Mouse (Mus musculus) liver, embryonic 15.5 days (tissue): Measurements from ENCODE around the gene Ptpn1. TPM values are rescaled to one million over a fixed set of nuclear protein-coding genes. Genes with fewer than 3 reads are reported as not detected.
A peak's percentile ranks its signal among the peaks of the same experiment; 100 is the strongest.

Source experiments
- ATAC-seq: fragments of 200-750 bp; cut with Nextera tagmentation; 2 replicates; pipeline ENCODE4 v1.8.0; 2017; ENCODE audit warnings: moderate number of reproducible peaks, mild to moderate bottlenecking, moderate library complexity; ENCODE audit not compliant: insufficient read depth
- H3K27ac ChIP-seq: fragments of 300-500 bp; sonication (generic); replicated peaks from 2 replicates; pipeline ENCODE4 v1.5.1; 2015; ENCODE audit warnings: mild to moderate bottlenecking, inconsistent platforms
- H3K27me3 ChIP-seq: fragments of 300-500 bp; sonication (generic); 2 replicates; pipeline ENCODE4 v1.6.1; 2015; ENCODE audit warnings: mild to moderate bottlenecking, inconsistent platforms
- H3K36me3 ChIP-seq: fragments of 300-500 bp; sonication (generic); replicated peaks from 2 replicates; pipeline ENCODE4 v1.6.1; 2015; ENCODE audit warnings: moderate library complexity, mild to moderate bottlenecking, inconsistent platforms
- H3K4me1 ChIP-seq: fragments of 300-500 bp; sonication (generic); replicated peaks from 2 replicates; pipeline ENCODE4 v1.6.1; 2015; ENCODE audit warnings: inconsistent platforms
- H3K4me2 ChIP-seq: fragments of 300-500 bp; sonication (generic); 2 replicates; pipeline ENCODE4 v1.6.1; 2015; ENCODE audit warnings: moderate library complexity, mild to moderate bottlenecking, inconsistent platforms
- H3K4me3 ChIP-seq: fragments of 300-500 bp; sonication (generic); replicated peaks from 2 replicates; pipeline ENCODE4 v1.5.1; 2015; ENCODE audit warnings: mild to moderate bottlenecking, inconsistent platforms
- H3K9ac ChIP-seq: fragments of 300-500 bp; sonication (generic); 2 replicates; pipeline ENCODE4 v1.6.1; 2015; ENCODE audit warnings: moderate library complexity, mild to moderate bottlenecking, inconsistent platforms
- H3K9me3 ChIP-seq: fragments of 300-500 bp; sonication (generic); replicated peaks from 2 replicates; pipeline ENCODE4 v1.6.1; 2016; ENCODE audit warnings: inconsistent platforms
- whole genome bisulfite sequencing: fragments of 180-500 bp; shearing (Covaris S2); methylation state at CpG from one replicate; pipeline ENCODE4 v1.1.7; 2015; ENCODE audit warnings: mixed read lengths; ENCODE audit not compliant: insufficient replicate concordance; 5-methylcytosine and 5-hydroxymethylcytosine counted together
- polyA plus RNA-seq: library from polyadenylated mRNA; unstranded; fragments of >200 nt; fragmentation: Nextera tagmentation; extraction: Ambion mirVana; gene quantifications from 2 replicates; pipeline ENCODE4 v1.2.1, GENCODE M21; 2015

The Ptpn1 gene
- polyA plus RNA-seq, 1 experiment from 2014 or later: 31.1 TPM

DNA sequence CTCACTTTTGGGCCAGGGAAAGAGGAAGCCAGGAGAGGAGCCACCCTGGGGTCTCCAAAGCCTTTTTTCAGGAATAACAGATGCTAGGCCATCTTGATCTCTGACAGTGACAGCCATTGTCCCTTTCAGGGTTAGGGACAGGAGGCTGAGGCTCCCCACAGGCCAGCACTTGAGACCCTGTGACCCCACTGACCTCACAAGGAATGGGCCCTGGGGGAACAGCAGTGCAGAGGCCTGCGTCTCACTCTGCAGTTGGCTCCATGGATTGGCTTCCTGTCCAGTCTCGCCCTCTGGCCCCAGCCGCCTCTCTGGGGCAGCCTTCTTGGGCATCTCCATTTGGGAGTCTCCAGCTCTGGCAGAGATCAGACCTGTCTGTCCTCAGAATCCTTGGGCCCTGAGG lies 76.3 kb downstream of the Ptpn1 start:
- ATAC-seq: no peak
- Histone ChIP-seq H3K4me1 (peaks cover 24% of the 10 kb centered on the region), H3K9me3 (no peaks in the 10 kb centered on the region), H3K4me3 (no peak overlapping the region), H3K9ac (no peak overlapping the region), H3K36me3 (no peaks in the 10 kb centered on the region), H3K27me3 (no peaks in the 10 kb centered on the region), H3K27ac (no peak overlapping the region), H3K4me2 (no peak overlapping the region)
- WGBS: 82% methylated on average over 3 of the region's 3 CpGs

GRCm38 (mm10) chr2:168009936-168010668 lies 78.2 kb downstream of the Ptpn1 start, which contains the start of gene Ripor3:
Ripor3 (minus strand) TSS chr2:168010618.
- ATAC-seq: no peak
- H3K36me3 ChIP-seq: no peaks in the 10 kb centered on the region
- H3K9ac ChIP-seq: no peak within 1 kb of the TSS
- no peak within 1 kb of the TSS for H3K4me3 ChIP-seq
- H3K4me2 ChIP-seq: no peak within 1 kb of the TSS
- no peaks in the 10 kb centered on the region for H3K9me3 ChIP-seq
- peaks cover 24% of the 10 kb centered on the region for H3K4me1 ChIP-seq
- no peaks in the 10 kb centered on the region for H3K27me3 ChIP-seq
- 29% methylated on average over 9 of the region's 9 CpGs for WGBS
- no peak within 1 kb of the TSS for H3K27ac ChIP-seq

DNA sequence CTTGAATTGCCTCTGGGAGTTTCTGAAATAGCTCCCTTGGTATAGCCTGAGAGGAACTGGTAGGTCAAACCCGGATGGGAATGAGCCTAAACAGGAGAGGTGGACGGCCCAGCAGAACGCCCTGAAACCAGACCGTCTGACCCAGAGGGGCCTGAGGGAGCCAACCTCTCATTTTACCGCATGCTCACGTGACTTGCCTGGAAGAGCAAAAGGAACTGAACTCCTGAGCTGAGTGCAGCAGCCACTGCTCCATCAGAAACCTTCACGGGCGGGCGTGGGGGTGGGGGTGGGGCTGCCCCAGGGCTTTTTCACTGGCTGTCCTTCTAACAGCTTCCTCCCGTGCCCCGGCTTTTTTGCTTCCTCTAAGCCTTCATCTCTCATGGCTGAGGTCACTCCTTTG lies 79.0 kb downstream of the Ptpn1 start:
- no peak overlapping the region for H3K27ac ChIP-seq

DNA sequence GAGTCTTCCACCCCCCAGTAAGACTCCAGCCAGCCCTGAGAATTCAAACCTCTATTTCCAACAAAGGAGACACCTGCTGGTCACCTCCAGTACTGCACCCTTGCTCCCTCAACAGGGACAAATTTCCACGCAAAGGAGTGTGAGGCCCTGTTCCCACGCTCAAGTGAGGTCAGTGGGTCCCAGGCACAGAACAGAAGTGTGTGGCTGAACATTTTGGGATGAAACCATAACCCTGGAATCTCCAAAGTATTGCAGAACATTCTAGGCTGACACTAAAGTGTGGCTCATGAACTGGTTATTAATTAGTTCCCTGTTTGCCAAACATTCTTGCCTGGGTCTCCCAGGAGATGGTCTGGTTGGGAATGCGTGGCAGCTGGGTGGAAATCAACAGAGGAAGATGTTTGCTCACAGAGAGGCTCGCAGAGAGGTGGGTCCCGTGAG lies 85.1 kb downstream of the Ptpn1 start:
- no peaks in the 10 kb centered on the region for H3K36me3 ChIP-seq
- H3K27ac ChIP-seq: no peak overlapping the region
- H3K4me2 ChIP-seq: no peak overlapping the region
- WGBS: 31% methylated on average over 5 of the region's 5 CpGs
- no peak overlapping the region for H3K4me3 ChIP-seq
- H3K9ac ChIP-seq: no peak overlapping the region
- peaks cover 9% of the 10 kb centered on the region for H3K4me1 ChIP-seq
- ATAC-seq: no peak
- no peaks in the 10 kb centered on the region for H3K27me3 ChIP-seq
- no peaks in the 10 kb centered on the region for H3K9me3 ChIP-seq

More for the DNA sequence above, 79.0 kb downstream of the Ptpn1 start:
- H3K36me3 ChIP-seq: no peaks in the 10 kb centered on the region
- H3K4me2 ChIP-seq: no peak overlapping the region
- H3K4me3 ChIP-seq: no peak overlapping the region
- ATAC-seq: no peak
- no peak overlapping the region for H3K9ac ChIP-seq
- 14% methylated on average over 11 of the region's 11 CpGs for WGBS
- H3K9me3 ChIP-seq: no peaks in the 10 kb centered on the region
- peaks cover 19% of the 10 kb centered on the region for H3K4me1 ChIP-seq
- no peaks in the 10 kb centered on the region for H3K27me3 ChIP-seq

DNA sequence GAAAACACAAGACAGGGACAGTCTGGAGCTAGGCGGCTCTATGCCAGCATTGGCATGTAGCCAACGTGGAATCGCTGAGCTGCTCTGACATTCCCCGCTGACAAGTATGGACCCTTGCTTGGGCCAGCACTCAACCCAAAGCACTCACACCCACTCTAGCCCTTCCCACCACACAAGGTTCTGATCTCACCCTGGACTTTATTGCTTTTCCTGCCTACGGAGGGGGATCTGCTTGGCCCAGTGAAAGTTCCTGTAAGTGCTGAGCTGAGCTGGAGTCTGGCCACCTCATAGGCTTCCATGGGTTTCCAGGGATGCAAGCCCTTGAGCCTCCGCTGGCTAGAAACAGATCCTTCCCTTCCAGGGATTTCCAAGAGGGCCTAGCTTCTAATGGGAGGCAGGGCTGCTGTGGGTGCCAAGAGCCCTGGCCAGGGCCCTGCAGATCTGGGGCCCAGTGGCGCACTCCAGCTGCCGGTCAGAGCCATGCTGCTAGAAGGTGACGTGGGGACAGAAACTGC lies 87.4 kb downstream of the Ptpn1 start:
- Histone ChIP-seq H3K4me2 (no peak overlapping the region), H3K36me3 (no peaks in the 10 kb centered on the region), H3K9me3 (no peaks in the 10 kb centered on the region), H3K4me3 (no peak overlapping the region), H3K27ac (no peak overlapping the region), H3K27me3 (no peaks in the 10 kb centered on the region), H3K4me1 (peaks cover 9% of the 10 kb centered on the region), H3K9ac (no peak overlapping the region)
- 80% methylated on average over 9 of the region's 9 CpGs for WGBS
- ATAC-seq: 0 out of 2 replicates have a peak, but pooled peaks have one; percentile 10

GRCm38 (mm10) chr2:168023763-168024402 lies 92.0 kb downstream of the Ptpn1 start:
- WGBS: 12% methylated on average over 3 of the region's 3 CpGs
- no peaks in the 10 kb centered on the region; the same call in 1 of the 2 replicates for H3K4me1 ChIP-seq
- H3K4me3 ChIP-seq: no peak overlapping the region
- H3K9me3 ChIP-seq: no peaks in the 10 kb centered on the region
- no peak overlapping the region for H3K27ac ChIP-seq
- H3K4me2 ChIP-seq: no peak overlapping the region
- H3K27me3 ChIP-seq: no peaks in the 10 kb centered on the region
- no peak for ATAC-seq
- H3K9ac ChIP-seq: no peak overlapping the region
- H3K36me3 ChIP-seq: no peaks in the 10 kb centered on the region

DNA sequence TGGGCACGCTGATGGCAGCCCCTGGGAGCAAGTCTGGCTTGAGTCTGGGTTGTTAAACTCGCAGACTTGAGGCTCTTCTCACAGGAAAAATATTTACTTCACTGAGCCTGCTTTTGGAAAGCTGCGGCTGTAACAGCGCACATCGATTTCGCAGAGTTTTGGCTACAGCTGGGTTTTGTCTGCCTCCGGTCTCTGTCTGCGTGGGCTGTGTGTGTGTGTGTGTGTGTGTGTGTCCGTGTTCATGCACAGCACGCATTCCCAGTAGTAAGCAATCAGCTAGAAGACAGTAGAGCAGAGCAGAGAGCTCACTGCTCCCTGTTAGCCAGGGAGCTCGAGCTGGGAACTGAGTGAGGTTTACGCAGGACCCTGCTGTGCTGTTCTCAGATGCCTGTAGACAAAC lies 93.3 kb downstream of the Ptpn1 start:
- no peaks in the 10 kb centered on the region for H3K9me3 ChIP-seq
- H3K27ac ChIP-seq: no peak overlapping the region
- no peak overlapping the region for H3K9ac ChIP-seq
- ATAC-seq: no peak
- H3K4me1 ChIP-seq: no peaks in the 10 kb centered on the region; the same call in 1 of the 2 replicates
- no peak overlapping the region for H3K4me2 ChIP-seq
- H3K4me3 ChIP-seq: no peak overlapping the region
- H3K27me3 ChIP-seq: no peaks in the 10 kb centered on the region
- WGBS: 66% methylated on average over 12 of the region's 12 CpGs
- no peaks in the 10 kb centered on the region for H3K36me3 ChIP-seq

GRCm38 (mm10) chr2:168025882-168026281 lies 94.0 kb downstream of the Ptpn1 start:
- no peak overlapping the region for H3K27ac ChIP-seq

GRCm38 (mm10) chr2:168026467-168026866 lies 94.6 kb downstream of the Ptpn1 start:
- Histone ChIP-seq H3K27me3 (no peaks in the 10 kb centered on the region), H3K9ac (no peak overlapping the region), H3K27ac (no peak overlapping the region), H3K36me3 (no peaks in the 10 kb centered on the region), H3K9me3 (no peaks in the 10 kb centered on the region), H3K4me1 (no peaks in the 10 kb centered on the region; the same call in 1 of the 2 replicates), H3K4me3 (no peak overlapping the region), H3K4me2 (no peak overlapping the region)
- ATAC-seq: no peak
- 24% methylated on average over 3 of the region's 3 CpGs for WGBS

More at GRCm38 (mm10) chr2:168025882-168026281, 94.0 kb downstream of the Ptpn1 start:
- no peaks in the 10 kb centered on the region; the same call in 1 of the 2 replicates for H3K4me1 ChIP-seq
- H3K9me3 ChIP-seq: no peaks in the 10 kb centered on the region
- H3K36me3 ChIP-seq: no peaks in the 10 kb centered on the region
- no peak overlapping the region for H3K4me3 ChIP-seq
- no peak overlapping the region for H3K4me2 ChIP-seq
- H3K27me3 ChIP-seq: no peaks in the 10 kb centered on the region
- ATAC-seq: no peak
- H3K9ac ChIP-seq: no peak overlapping the region
- WGBS: 77% methylated on average over 8 of the region's 8 CpGs

DNA sequence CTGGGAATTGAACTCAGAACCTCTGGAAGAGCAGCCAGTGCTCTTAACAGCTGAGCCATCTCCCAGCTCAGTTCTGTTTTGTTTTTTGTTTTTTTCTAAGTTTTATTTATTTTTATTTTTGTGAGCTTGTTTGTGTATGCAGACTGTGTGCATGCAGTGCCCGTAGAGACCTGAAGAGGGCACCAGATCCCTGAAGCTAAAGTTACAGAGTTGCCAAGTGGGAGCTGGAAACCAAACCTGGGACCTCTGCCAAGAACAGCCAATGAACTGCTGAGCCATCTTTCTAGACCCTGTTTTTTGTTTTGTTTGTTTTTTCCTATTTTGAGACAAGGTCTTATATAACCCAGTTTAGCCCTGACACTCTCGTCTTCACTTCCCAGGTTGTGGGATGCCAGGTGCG lies 96.5 kb downstream of the Ptpn1 start:
- no peak overlapping the region for H3K4me2 ChIP-seq
- no peak for ATAC-seq
- 78% methylated on average over 3 of the region's 3 CpGs for WGBS
- H3K27ac ChIP-seq: no peak overlapping the region
- no peak overlapping the region for H3K4me3 ChIP-seq
- no peaks in the 10 kb centered on the region for H3K36me3 ChIP-seq
- H3K9me3 ChIP-seq: no peaks in the 10 kb centered on the region
- H3K4me1 ChIP-seq: no peaks in the 10 kb centered on the region; the same call in 1 of the 2 replicates
- H3K9ac ChIP-seq: no peak overlapping the region
- no peaks in the 10 kb centered on the region for H3K27me3 ChIP-seq
